Mouse (Mus musculus) stomach, embryonic 15.5 days (tissue): Measurements from ENCODE around the gene Pcna. TPM values are rescaled to one million over a fixed set of nuclear protein-coding genes. Genes with fewer than 3 reads are reported as not detected.
"Not testable (repeated sequence)": the region's sequence is repeated elsewhere in the genome, so short reads cannot be mapped to it uniquely, and the experiment has no call there.

Source experiments
- ATAC-seq: fragments of 200-750 bp; cut with Nextera tagmentation; 2 replicates; pipeline ENCODE4 v1.8.0; 2017; ENCODE audit warnings: low read depth, moderate number of reproducible peaks, moderate TSS enrichment; ENCODE audit not compliant: insufficient read depth, low FRiP score
- H3K27ac ChIP-seq: fragments of 300-500 bp; sonication (generic); 2 replicates; pipeline ENCODE4 v1.5.1; 2015; ENCODE audit warnings: mild to moderate bottlenecking, inconsistent platforms
- H3K27me3 ChIP-seq: fragments of 300-500 bp; sonication (generic); replicated peaks from 2 replicates; pipeline ENCODE4 v1.6.1; 2015; ENCODE audit warnings: inconsistent platforms
- H3K36me3 ChIP-seq: fragments of 300-500 bp; sonication (generic); 2 replicates; pipeline ENCODE4 v1.6.1; 2015; ENCODE audit warnings: inconsistent platforms
- H3K4me1 ChIP-seq: fragments of 300-500 bp; sonication (generic); 2 replicates; pipeline ENCODE4 v1.6.1; 2015; ENCODE audit warnings: inconsistent platforms
- H3K4me2 ChIP-seq: fragments of 300-500 bp; sonication (generic); 2 replicates; pipeline ENCODE4 v1.6.1; 2015; ENCODE audit warnings: mild to moderate bottlenecking, inconsistent platforms
- H3K4me3 ChIP-seq: fragments of 300-500 bp; sonication (generic); replicated peaks from 2 replicates; pipeline ENCODE4 v1.5.1; 2015; ENCODE audit warnings: inconsistent platforms
- H3K9ac ChIP-seq: fragments of 300-500 bp; sonication (generic); 2 replicates; pipeline ENCODE4 v1.6.1; 2015; ENCODE audit warnings: inconsistent platforms
- H3K9me3 ChIP-seq: fragments of 300-500 bp; sonication (generic); 2 replicates; pipeline ENCODE4 v1.6.1; 2016; ENCODE audit warnings: inconsistent platforms
- WGBS: fragments of 180-500 bp; shearing (Covaris S2); methylation state at CpG from one replicate; pipeline ENCODE4 v1.1.7; 2015; 5-methylcytosine and 5-hydroxymethylcytosine counted together
- polyA plus RNA-seq: library from polyadenylated mRNA; unstranded; fragments of >200 nt; fragmentation: Nextera tagmentation; extraction: Ambion mirVana; gene quantifications from 2 replicates; pipeline ENCODE4 v1.2.1, GENCODE M21; 2015

Pcna gene
- polyA plus RNA-seq, result 244 and 254 TPM in 2 replicates

DNA sequence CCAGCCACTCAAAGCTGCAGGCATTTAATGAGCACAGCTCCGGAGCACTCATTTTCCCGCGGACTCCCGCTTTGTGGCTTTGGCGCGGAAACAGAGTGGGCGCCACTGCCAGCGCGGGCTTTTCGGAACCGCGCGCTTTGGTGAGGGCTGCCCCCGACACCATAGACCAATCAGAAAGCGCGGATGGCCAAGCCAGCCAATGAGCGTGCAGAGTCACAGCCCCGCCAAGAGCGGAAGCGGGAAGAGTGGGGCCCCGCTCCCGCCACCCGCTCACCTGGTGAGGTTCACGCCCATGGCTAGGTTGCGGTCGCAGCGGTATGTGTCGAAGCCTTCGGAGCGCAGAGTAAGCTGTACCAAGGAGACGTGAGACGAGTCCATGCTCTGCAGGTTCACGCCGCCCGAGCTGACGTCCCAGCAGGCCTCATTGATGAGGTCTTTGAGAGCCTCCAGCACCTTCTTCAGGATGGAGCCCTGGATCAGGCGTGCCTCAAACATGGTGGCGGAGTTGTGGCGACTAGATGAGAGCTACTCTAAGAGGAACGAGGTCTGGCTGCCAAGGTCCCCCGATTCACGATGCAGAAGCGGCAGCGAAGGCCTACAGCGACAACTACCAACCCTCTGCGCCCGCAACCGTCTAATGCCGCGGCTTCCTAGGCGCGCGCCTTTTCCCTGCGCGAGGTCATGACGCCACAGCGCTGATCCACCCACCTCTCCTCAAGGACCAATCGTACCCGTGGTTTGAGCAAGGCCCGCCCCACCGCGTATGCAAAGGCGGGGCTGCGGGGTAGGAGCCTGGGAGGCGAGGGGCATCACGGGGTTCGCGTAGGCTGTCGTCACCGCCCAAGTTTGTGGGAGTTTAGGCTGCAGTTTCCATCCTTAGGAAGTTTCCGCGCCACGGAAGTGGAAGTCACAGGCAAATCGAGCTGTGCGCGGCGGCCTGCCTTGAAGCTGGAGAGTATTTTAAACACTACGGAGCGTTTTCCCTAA is at the start of gene Pcna:
Gene Pcna (minus strand): TSS at position 773 of the 987 bp plus-strand sequence.
- H3K9me3 ChIP-seq, result no peaks in the 10 kb centered on the region
- H3K4me1 ChIP-seq, result peaks cover 20% of the 10 kb centered on the region
- peak within 1 kb of the TSS; percentile 69 for H3K4me3 ChIP-seq
- H3K27ac ChIP-seq, result peak within 1 kb of the TSS; percentile 86
- peak; percentile 99 for ATAC-seq
- peaks cover 2% of the 10 kb centered on the region; the same call in 1 of the 2 replicates for H3K36me3 ChIP-seq
- peak within 1 kb of the TSS; percentile 73 for H3K4me2 ChIP-seq
- WGBS, result under 1% methylated on average over 79 of the region's 79 CpGs
- H3K27me3 ChIP-seq, result no peaks in the 10 kb centered on the region
- peak within 1 kb of the TSS; percentile 27 for H3K9ac ChIP-seq

DNA sequence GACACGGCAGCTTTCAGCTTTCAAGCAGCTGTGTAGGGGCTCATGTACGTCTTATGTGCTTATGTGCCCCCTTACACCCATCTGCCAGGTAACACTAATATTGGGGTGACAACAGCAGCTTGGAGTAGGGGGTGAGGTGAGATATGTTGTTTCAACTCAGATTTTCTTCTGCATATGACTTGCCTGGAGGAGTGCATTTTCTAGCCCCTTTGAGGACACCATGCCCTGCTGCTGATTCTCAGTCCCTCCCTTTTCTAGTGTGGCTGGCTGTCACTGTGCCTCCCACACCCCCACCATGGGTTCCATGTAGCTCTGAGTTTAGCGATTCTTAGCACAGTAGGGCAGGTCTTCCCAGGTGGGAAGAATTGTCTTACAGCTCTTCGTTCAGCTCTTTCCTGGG is 48.3 kb upstream of the Pcna start:
- H3K27me3 ChIP-seq, result no peaks in the 10 kb centered on the region
- no peak for ATAC-seq
- no peak overlapping the region for H3K27ac ChIP-seq
- peaks cover 40% of the 10 kb centered on the region for H3K36me3 ChIP-seq
- H3K4me1 ChIP-seq, result no peaks in the 10 kb centered on the region
- no peak overlapping the region for H3K9ac ChIP-seq
- 91% methylated on average over 4 of the region's 4 CpGs for WGBS
- no peak overlapping the region for H3K4me2 ChIP-seq
- no peak overlapping the region for H3K4me3 ChIP-seq
- no peaks in the 10 kb centered on the region for H3K9me3 ChIP-seq

DNA sequence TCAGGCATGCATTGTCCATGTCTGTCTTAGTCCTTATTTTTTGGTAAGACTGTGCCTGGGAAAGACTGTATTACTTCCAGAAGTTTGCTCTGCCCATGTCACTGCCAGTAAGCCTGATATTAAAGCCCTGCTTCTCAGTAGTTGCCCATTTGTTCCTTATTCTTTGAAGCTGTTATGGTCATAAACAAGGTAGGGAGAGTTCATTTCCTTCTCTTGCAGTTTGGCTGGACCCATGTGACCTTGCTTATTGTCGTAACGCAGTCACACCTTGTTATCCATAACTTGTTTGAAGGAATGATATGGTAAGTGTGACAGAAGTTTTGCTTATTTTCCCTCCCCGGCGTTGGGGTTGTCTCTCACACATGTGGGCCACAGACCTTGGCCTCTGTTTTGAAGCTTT is 45.1 kb upstream of the Pcna start:
- Histone ChIP-seq H3K4me2 (no peak overlapping the region), H3K4me1 (no peaks in the 10 kb centered on the region), H3K4me3 (no peak overlapping the region), H3K9me3 (no peaks in the 10 kb centered on the region), H3K9ac (no peak overlapping the region), H3K27me3 (no peaks in the 10 kb centered on the region), H3K36me3 (peaks cover 45% of the 10 kb centered on the region), H3K27ac (no peak overlapping the region)
- no peak for ATAC-seq
- 91% methylated on average over 4 of the region's 4 CpGs for WGBS

DNA sequence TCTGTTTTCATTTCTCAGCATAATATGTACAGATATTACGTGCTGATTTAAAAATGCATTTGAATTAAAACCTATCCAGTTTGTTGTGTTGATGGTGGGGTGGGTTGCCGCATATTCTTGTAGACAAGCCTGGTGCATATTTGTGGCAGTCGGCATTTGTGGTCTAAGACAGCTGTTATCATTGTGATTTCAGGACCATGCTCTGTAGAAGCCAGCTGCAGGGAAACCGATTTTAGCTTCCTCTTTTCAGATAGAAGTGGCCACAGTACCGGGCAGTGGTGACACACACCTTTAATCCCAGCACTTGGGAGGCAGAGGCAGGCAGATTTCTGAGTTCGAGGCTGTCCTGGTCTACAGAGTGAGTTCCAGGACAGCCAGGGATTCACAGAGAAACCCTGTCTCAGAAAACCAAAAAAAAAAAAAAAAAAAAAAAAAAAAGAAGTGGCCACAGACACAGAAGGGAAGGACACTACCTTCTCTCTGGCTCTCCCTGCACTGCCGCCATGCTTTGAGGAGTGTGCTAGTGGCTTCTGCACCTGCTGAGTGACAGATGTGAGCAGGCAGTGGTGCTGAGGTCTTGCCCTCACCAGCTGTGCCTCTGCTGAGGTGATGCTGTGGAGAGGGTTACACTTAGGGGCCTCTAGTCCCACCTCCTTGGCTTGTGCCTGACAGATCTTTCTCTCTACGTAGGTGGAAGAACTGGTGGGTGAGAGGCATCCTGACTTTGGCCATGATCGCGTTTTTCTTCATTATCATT is 40.8 kb upstream of the Pcna start:
- H3K9ac ChIP-seq, result no peak overlapping the region
- 90% methylated on average over 10 of the region's 10 CpGs for WGBS
- no peak overlapping the region for H3K27ac ChIP-seq
- ATAC-seq, result no peak
- peaks cover 23% of the 10 kb centered on the region for H3K36me3 ChIP-seq
- H3K4me1 ChIP-seq, result no peaks in the 10 kb centered on the region
- H3K4me2 ChIP-seq, result no peak overlapping the region
- H3K4me3 ChIP-seq, result no peak overlapping the region
- no peaks in the 10 kb centered on the region for H3K9me3 ChIP-seq
- H3K27me3 ChIP-seq, result no peaks in the 10 kb centered on the region

DNA sequence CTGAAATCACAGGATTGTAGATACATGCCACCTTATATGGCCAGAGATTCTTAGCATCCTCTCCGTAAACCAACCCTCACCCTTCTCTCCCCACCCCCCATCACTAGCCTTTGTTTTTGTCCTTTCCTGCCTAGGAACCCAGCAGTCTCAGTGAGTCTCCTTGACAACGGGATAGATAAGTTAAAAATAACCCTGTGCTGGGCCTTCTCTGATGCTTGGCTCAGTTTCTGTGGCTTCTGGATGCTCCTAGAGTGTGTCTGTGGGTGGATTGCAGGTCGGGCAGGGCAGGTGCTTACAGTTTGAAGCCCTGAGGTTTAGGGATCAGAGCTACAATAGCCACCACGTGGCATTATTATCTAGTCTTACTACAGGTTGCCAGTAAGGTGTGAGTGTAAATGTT is 39.0 kb upstream of the Pcna start:
- no peak overlapping the region for H3K27ac ChIP-seq
- H3K27me3 ChIP-seq, result no peaks in the 10 kb centered on the region
- 0 out of 2 replicates have a peak, but pooled peaks cover 14% of the 10 kb centered on the region for H3K36me3 ChIP-seq
- 46% methylated on average over 4 of the region's 4 CpGs for WGBS
- ATAC-seq, result no peak
- no peaks in the 10 kb centered on the region for H3K9me3 ChIP-seq
- H3K9ac ChIP-seq, result no peak overlapping the region
- no peak overlapping the region for H3K4me3 ChIP-seq
- no peak overlapping the region for H3K4me2 ChIP-seq
- H3K4me1 ChIP-seq, result no peaks in the 10 kb centered on the region

DNA sequence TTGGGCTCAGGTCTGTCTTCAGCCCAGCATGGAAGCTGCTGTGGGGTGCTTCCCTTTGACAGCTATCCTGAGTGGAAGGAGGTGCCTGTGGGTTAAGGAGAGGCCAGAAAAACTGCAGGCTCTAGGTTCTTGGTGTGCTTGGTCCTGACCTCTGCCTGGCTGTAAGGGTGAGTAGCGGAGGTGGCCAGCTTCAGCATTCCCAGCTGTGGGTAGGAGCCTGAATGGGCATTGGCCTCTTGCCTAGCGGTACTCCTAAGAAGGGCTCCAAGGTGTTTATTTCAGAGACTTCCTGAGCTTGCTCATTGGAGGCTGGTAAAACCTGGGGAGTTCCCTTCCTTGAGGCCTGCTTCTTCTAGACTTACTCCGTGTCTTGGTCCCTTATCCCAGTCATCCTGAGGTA is 38.2 kb upstream of the Pcna start:
- H3K9ac ChIP-seq, result no peak overlapping the region
- 0 out of 2 replicates have a peak, but pooled peaks cover 11% of the 10 kb centered on the region for H3K36me3 ChIP-seq
- H3K27ac ChIP-seq, result no peak overlapping the region
- no peak overlapping the region for H3K4me2 ChIP-seq
- no peaks in the 10 kb centered on the region for H3K9me3 ChIP-seq
- no peaks in the 10 kb centered on the region for H3K27me3 ChIP-seq
- no peaks in the 10 kb centered on the region for H3K4me1 ChIP-seq
- no peak for ATAC-seq
- 77% methylated on average over 3 of the region's 3 CpGs for WGBS
- no peak overlapping the region for H3K4me3 ChIP-seq

DNA sequence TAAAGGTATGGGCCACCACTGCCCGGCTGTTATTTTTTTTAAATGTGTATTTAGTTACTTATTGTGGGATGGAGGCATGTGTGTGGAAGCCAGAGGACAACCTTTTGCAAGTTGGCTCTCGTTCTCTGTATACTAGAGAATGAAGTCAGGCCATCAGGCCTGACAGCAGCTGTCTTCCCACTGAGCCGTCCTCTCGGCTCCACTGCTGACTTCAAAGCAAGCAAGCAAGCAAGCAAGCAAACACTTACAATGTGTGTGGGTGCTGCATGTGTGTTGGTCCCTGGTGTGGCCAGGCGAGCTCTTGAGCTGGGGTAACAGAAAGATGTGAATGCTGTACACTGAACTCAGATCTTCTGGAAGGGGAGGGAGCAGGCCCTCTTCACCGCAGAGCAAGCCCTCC is 37.7 kb upstream of the Pcna start:
- H3K9me3 ChIP-seq, result no peaks in the 10 kb centered on the region
- H3K27ac ChIP-seq, result no peak overlapping the region
- H3K4me1 ChIP-seq, result no peaks in the 10 kb centered on the region
- no peak for ATAC-seq
- WGBS, result 74% methylated on average over 6 of the region's 6 CpGs
- H3K4me2 ChIP-seq, result no peak overlapping the region
- no peak overlapping the region for H3K4me3 ChIP-seq
- 0 out of 2 replicates have a peak, but pooled peaks cover 9% of the 10 kb centered on the region for H3K36me3 ChIP-seq
- H3K27me3 ChIP-seq, result no peaks in the 10 kb centered on the region
- H3K9ac ChIP-seq, result no peak overlapping the region

DNA sequence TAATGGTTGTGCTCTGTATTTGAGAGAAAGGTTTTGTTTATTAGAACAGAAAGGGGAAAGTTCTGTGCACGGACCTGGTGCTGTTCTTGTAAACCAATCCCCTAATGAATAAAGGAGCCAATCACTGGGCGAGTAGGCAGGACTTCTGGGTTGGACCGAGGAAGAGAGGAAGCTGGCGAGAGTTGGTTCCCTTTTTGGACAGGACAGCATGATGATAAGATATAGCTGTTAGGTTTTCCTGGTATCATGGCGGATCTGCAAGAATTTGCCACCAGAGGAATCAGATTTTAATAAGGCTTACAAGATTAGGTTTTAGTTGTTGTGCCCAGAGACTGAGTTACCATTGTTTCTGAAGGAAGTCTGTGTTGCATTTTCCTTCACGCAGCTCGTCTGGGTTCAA is 36.1 kb upstream of the Pcna start:
- not testable (repeated sequence) for H3K27ac ChIP-seq, ATAC-seq, H3K4me3 ChIP-seq, H3K36me3 ChIP-seq, H3K9ac ChIP-seq, H3K27me3 ChIP-seq, H3K4me1 ChIP-seq, H3K4me2 ChIP-seq, H3K9me3 ChIP-seq
- WGBS, result 68% methylated on average over 5 of the region's 7 CpGs

DNA sequence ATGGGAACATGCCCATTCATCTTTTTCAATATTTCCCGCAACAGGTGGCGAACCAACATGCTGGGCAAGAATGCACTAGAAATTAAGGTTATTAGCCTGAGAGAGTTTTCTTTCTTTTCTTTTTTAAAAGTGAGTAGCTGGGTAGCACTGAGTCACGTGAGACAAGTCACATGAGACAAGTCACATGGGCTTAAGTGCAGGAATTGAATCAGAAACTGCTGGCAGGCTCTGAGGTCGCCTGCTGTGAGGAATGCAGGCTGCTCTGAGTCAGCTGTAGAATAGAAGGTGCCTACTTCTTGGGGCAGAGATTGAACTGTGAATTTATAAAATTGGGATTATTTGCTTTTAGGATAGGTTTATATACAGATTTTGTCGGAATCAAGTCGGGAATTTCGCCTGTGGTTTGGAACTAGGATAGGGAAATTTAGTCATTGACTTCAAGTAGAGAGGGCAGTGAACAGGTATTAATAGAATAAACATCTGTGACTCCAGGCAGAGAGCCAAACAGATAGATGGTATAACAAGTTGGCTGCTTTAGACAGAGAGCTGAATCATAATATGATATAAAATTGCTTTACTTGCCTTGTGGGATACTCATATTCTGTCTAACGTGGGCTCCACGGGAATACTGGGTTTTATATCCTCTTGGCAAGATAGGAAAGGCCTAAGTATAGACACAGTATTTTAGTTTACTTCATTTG is 33.4 kb upstream of the Pcna start:
- H3K27me3 ChIP-seq, result no peaks in the 10 kb centered on the region
- H3K4me2 ChIP-seq, result no peak overlapping the region
- H3K4me3 ChIP-seq, result no peak overlapping the region
- 80% methylated on average over 9 of the region's 9 CpGs for WGBS
- no peak for ATAC-seq
- no peak overlapping the region for H3K9ac ChIP-seq
- H3K9me3 ChIP-seq, result no peaks in the 10 kb centered on the region
- no peaks in the 10 kb centered on the region for H3K36me3 ChIP-seq
- H3K4me1 ChIP-seq, result peaks cover 22% of the 10 kb centered on the region; the same call in 1 of the 2 replicates
- H3K27ac ChIP-seq, result 0 out of 2 replicates have a peak overlapping the region, but pooled peaks have one; percentile 3

DNA sequence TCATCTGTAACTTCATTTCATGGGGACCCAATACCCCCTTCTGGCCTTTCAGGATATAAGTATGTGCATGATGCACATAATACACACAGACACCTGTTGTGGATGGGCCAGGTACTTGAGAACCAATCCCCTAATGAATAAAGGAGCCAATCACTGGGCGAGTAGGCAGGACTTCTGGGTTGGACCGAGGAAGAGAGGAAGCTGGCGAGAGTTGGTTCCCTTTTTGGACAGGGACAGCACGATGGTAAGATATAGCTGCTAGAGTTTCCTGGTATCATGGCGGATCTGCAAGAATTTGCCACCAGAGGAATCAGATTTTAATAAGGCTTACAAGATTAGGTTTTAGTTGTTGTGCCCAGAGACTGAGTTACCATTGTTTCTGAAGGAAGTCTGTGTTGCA is 32.6 kb upstream of the Pcna start:
- peaks cover 23% of the 10 kb centered on the region; the same call in 1 of the 2 replicates for H3K4me1 ChIP-seq
- not testable (repeated sequence) for ATAC-seq, H3K9ac ChIP-seq, H3K4me2 ChIP-seq, H3K36me3 ChIP-seq, H3K4me3 ChIP-seq, H3K27me3 ChIP-seq, H3K9me3 ChIP-seq, H3K27ac ChIP-seq
- 91% methylated on average over 5 of the region's 5 CpGs for WGBS

DNA sequence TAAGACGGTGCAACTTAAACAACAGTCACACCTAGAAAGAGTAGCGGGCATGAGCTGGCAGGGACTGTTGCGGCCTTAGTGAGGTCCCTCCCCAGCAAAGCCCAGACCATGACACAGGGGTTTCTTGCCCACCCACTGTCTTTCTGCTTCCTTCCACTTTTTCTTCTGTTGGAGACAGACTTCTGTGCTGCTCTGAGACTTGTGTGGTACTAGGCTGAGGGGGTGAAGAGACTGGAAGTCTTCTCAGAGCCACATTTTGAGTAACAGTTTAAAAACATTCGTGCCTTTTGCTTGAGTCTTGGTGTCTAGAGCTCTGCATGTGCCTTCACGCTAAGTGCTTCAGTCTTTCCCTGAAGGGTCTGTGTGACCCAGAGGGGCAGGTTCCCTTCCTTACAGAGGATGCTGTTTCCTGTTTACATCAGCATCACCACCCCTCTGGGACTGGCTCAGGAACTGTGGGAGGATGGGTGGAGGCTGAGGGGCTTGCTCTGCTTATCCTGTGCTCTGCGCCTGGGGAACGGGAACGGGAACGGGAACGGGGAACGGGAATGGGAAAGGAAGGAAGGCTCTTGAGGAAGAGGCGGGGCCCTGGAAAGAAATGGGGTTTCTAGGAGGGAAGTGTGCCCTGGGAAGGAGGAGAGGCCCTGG is 31.5 kb upstream of the Pcna start:
- Histone ChIP-seq H3K4me1 (peaks cover 25% of the 10 kb centered on the region; the same call in 1 of the 2 replicates), H3K4me2 (peak overlapping the region; percentile 19), H3K9me3 (no peaks in the 10 kb centered on the region), H3K27me3 (no peaks in the 10 kb centered on the region), H3K9ac (no peak overlapping the region), H3K36me3 (no peaks in the 10 kb centered on the region), H3K4me3 (no peak overlapping the region), H3K27ac (peak overlapping the region; percentile 61; the same call in 1 of the 2 replicates)
- WGBS, result 53% methylated on average over 12 of the region's 12 CpGs
- peak; percentile 51; the same call in 1 of the 2 replicates for ATAC-seq
